Mouse (Mus musculus) spleen, adult 2 months (tissue): ENCODE results near the gene Rbm7.

ENCODE experiments used
- CTCF ChIP-seq: fragments of 200-500 bp; IDR thresholded peaks from 2 replicates; pipeline ENCODE4 v1.5.1; 2011; ENCODE audit warnings: mild to moderate bottlenecking, inconsistent platforms; ENCODE audit not compliant: insufficient read depth, insufficient read length, insufficient replicate concordance; ENCODE audit errors: extremely low read depth
- POLR2A ChIP-seq: fragments of 200-500 bp; IDR thresholded peaks from 2 replicates; pipeline ENCODE4 v1.6.1; 2011; ENCODE audit warnings: low read depth, low read length, inconsistent platforms

- no peak for TF ChIP-seq POLR2A
- no peak for TF ChIP-seq CTCF
These were observed 37.1 kb upstream of the Rbm7 start for GRCm38 (mm10) chr9:48532203-48532602.
